Mouse (Mus musculus): ENCODE results near the gene Ccdc177. TPM values are rescaled to one million over a fixed set of nuclear protein-coding genes. Genes with fewer than 3 reads are reported as not detected.
"Not testable (repeated sequence)": the region's sequence is repeated elsewhere in the genome, so short reads cannot be mapped to it uniquely, and the experiment has no call there.

The Ccdc177 gene
- total RNA-seq, 2 experiments from 2014 or later, result 11.6 to 15.3 TPM

GRCm38 (mm10) chr12:80792867-80793266, 32.4 kb upstream of the Ccdc177 start:
- no peak for TF ChIP-seq CTCF (IDR thresholded peaks at IDR 0.05)
- intact Hi-C loops (cut with DNase I), result loop anchor here (5.0 kb wide), 1 partner anchor 84 kb away; no protein-coding TSS in a partner anchor
- Histone ChIP-seq H3K27ac (peak overlapping the region; percentile 69), H3K4me3 (peak overlapping the region; percentile 22)
- DNase-seq (ENCODE audit: extremely low spot score in 1 of 2, low spot score in 2 of 2), result no peak

GRCm38 (mm10) chr12:80791571-80792444, 31.3 kb upstream of the Ccdc177 start:
- Histone ChIP-seq H3K27ac (peak overlapping the region; percentile 99; the same call in 1 of the 2 replicates), H3K4me3 (peak overlapping the region; percentile 97)
- no peak for DNase-seq (ENCODE audit: extremely low spot score in 1 of 2, low spot score in 2 of 2)
- peak; percentile 32 for TF ChIP-seq CTCF (IDR thresholded peaks at IDR 0.05)
- intact Hi-C loops (cut with DNase I), result loop anchor here (2.0 to 5.0 kb wide), 2 partner anchors 35 to 85 kb away; no protein-coding TSS in a partner anchor

- peak overlapping the region; percentile 97 for H3K4me3 ChIP-seq
- intact Hi-C loops (cut with DNase I), result loop anchor here (2.0 to 5.0 kb wide), 2 partner anchors 36 to 86 kb away; no protein-coding TSS in a partner anchor
- TF ChIP-seq CTCF (IDR thresholded peaks at IDR 0.05), result no peak; the same call in 1 of the 2 replicates
These were observed 30.4 kb upstream of the Ccdc177 start for GRCm38 (mm10) chr12:80790700-80791570.

GRCm38 (mm10) chr12:80789849-80790694, 29.6 kb upstream of the Ccdc177 start, which contains the start of gene Susd6:
TSS of gene Susd6 (plus strand) at chr12:80790510.
- Histone ChIP-seq H3K4me3 (peak within 1 kb of the TSS; percentile 97), H3K27ac (peak within 1 kb of the TSS; percentile 99)
- DNase-seq (ENCODE audit: extremely low spot score in 1 of 2, low spot score in 2 of 2), result peak; percentile 99
- intact Hi-C loops (cut with DNase I), result loop anchor here (2.0 to 5.0 kb wide), 2 partner anchors 37 to 87 kb away; no protein-coding TSS in a partner anchor
- TF ChIP-seq CTCF (IDR thresholded peaks at IDR 0.05), result peak; percentile 47

More at GRCm38 (mm10) chr12:80790700-80791570, 30.4 kb upstream of the Ccdc177 start:
- DNase-seq (ENCODE audit: extremely low spot score in 1 of 2, low spot score in 2 of 2), result no peak
- H3K27ac ChIP-seq, result peak overlapping the region; percentile 99

GRCm38 (mm10) chr12:80789276-80789675, 28.8 kb upstream of the Ccdc177 start:
- DNase-seq (ENCODE audit: extremely low spot score in 1 of 2, low spot score in 2 of 2); intact Hi-C loops (cut with DNase I); H3K27ac ChIP-seq; H3K4me3 ChIP-seq: not testable (repeated sequence)

GRCm38 (mm10) chr12:80788188-80788587, 27.7 kb upstream of the Ccdc177 start:
- Histone ChIP-seq H3K27ac (no peak overlapping the region), H3K4me3 (no peak overlapping the region)
- intact Hi-C loops (cut with DNase I), result no loop called here
- TF ChIP-seq CTCF (IDR thresholded peaks at IDR 0.05), result no peak
- DNase-seq (ENCODE audit: extremely low spot score in 1 of 2, low spot score in 2 of 2), result no peak

DNA sequence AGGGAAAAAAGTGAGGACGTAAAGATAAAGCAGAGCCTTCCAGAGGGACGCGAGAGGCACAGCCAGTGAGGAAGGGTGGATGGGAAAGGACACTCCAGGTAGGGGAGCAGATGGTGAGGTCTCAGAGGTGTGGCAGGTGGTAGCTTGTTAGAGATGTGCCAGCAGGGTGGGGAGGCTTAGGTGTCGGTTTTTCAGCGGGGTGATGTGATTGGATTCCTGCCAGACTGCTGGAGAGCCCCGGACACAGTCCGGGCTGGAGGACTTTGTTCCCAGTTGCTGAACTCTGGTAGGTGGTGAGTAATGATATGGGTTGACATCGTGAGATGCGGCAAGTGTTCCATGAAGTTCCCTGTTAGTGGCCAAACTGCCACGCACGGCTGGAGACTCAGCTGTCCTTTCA, 27.1 kb upstream of the Ccdc177 start:
- DNase-seq (ENCODE audit: extremely low spot score in 1 of 2, low spot score in 2 of 2), result no peak
- no peak overlapping the region for H3K27ac ChIP-seq
- no peak overlapping the region for H3K4me3 ChIP-seq
- intact Hi-C loops (cut with DNase I), result no loop called here
- TF ChIP-seq CTCF (IDR thresholded peaks at IDR 0.05), result no peak

GRCm38 (mm10) chr12:80786591-80786990, 26.1 kb upstream of the Ccdc177 start:
- DNase-seq (ENCODE audit: extremely low spot score in 1 of 2, low spot score in 2 of 2), result no peak
- H3K27ac ChIP-seq, result no peak overlapping the region
- intact Hi-C loops (cut with DNase I), result no loop called here
- no peak for TF ChIP-seq CTCF (IDR thresholded peaks at IDR 0.05)
- no peak overlapping the region for H3K4me3 ChIP-seq

GRCm38 (mm10) chr12:80785597-80785996, 25.1 kb upstream of the Ccdc177 start:
- no peak overlapping the region for H3K27ac ChIP-seq
- no peak overlapping the region for H3K4me3 ChIP-seq
- DNase-seq (ENCODE audit: extremely low spot score in 1 of 2, low spot score in 2 of 2), result no peak
- intact Hi-C loops (cut with DNase I), result no loop called here
- no peak for TF ChIP-seq CTCF (IDR thresholded peaks at IDR 0.05)

DNA sequence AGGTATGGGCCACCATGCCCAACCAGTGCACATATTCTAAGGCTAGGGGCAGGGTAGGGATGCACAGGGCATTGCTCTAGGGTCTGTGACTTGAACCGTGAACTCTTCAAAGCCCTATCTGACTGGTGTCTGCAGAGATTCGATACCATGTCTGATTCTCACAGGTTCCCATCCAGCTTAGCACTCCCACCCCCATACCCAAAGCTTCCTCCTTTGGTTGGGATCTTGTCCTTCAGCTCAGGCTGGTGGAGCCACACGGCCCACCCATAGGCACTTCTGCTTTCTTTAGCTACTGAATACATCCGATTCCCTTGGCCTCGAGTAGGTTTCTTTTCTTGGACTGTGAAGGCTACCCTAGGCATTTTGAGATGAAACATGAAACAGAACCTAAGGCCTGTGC, 24.5 kb upstream of the Ccdc177 start:
- intact Hi-C loops (cut with DNase I), result no loop called here
- H3K4me3 ChIP-seq, result no peak overlapping the region
- no peak for TF ChIP-seq CTCF (IDR thresholded peaks at IDR 0.05)
- DNase-seq (ENCODE audit: extremely low spot score in 1 of 2, low spot score in 2 of 2), result no peak
- no peak overlapping the region for H3K27ac ChIP-seq

- H3K27ac ChIP-seq, result no peak overlapping the region
- no peak for DNase-seq (ENCODE audit: extremely low spot score in 1 of 2, low spot score in 2 of 2)
- intact Hi-C loops (cut with DNase I), result no loop called here
- TF ChIP-seq CTCF (IDR thresholded peaks at IDR 0.05), result no peak
- H3K4me3 ChIP-seq, result no peak overlapping the region
These were observed 23.4 kb upstream of the Ccdc177 start for GRCm38 (mm10) chr12:80783889-80784288.
